Mouse (Mus musculus) megakaryocyte, embryonic 14.5 days (primary cell): ENCODE measurements around the gene Syt16.

Source experiments
- FLI1 ChIP-seq: IDR thresholded peaks from 2 replicates; pipeline ENCODE4 v1.6.1; 2012; ENCODE audit warnings: low read length, inconsistent platforms, mixed read lengths
- GATA1 ChIP-seq: IDR thresholded peaks from 3 replicates; pipeline ENCODE4 v1.6.1; 2012; ENCODE audit warnings: mixed read lengths, low read length, inconsistent platforms, borderline replicate concordance

DNA sequence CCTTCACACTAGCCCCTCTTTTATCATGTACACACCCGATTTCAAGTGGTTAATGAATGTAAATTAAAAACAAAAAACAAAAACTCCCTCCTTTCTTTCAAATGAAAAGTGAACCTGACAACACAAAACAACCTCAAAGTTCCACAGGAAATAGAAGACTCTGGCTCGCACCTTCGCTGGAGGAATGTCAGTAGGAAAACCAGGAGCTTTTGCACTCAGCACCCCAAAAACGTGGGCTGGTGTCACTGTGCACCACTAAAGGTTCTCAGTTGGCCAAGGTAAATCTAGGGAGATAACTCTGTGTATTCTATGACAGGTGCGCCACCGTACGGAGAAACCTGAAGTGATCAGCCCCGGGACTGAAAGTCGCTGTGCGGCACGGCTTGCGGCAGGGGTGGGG is 128.3 kb downstream of the Syt16 start:
- TF ChIP-seq GATA1, result no peak
- TF ChIP-seq FLI1, result no peak
